Mouse (Mus musculus): ENCODE measurements at regions not wholly inside any gene's neighbourhood (a gene's known extent, or its start where the extent isn't known, plus 50 kb on each side); places are given as distances from the start of the nearest gene placed in this dataset.

DNA sequence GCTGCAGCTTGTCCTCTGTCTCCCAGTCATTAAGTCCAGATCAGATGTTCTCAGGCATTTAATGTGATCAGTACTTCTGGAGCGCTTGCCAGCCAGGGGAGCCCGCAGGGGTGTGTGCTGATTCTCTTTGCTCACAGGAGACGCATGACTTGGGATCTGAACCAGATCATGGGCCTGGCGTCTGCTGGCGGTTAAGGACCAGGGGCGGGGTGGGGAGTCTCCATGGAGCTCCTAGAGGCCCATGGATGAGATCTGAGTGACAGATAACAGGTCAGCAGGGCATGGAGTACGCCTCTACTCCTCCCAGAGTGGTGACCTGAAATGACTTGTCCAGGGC, 136.7 kb upstream of the Hdac4 start:
- TF ChIP-seq CTCF (conservative IDR thresholded peaks at IDR 0.05 in 1 of 2, IDR thresholded peaks at IDR 0.05 in 1 of 2; ENCODE audit: low read depth in 2 of 2, low read length in 2 of 2) (no peak), TCF12 (IDR thresholded peaks at IDR 0.05; ENCODE audit: low read depth, low read length) (no peak), CHD2 (IDR thresholded peaks at IDR 0.05; ENCODE audit: low read length) (no peak), POLR2AphosphoS2 (IDR thresholded peaks at IDR 0.05; ENCODE audit: low read depth, low read length) (no peak), UBTF (IDR thresholded peaks at IDR 0.05; ENCODE audit: low read depth, low read length) (no peak), MAX (IDR thresholded peaks at IDR 0.05; ENCODE audit: low read length) (no peak), POLR2A (IDR thresholded peaks at IDR 0.05; ENCODE audit: low read depth, low read length) (no peak), ZC3H11A (IDR thresholded peaks at IDR 0.05; ENCODE audit: low read depth, low read length) (no peak), PAX5 (IDR thresholded peaks at IDR 0.05; ENCODE audit: low read length) (no peak), RCOR1 (conservative IDR thresholded peaks at IDR 0.05; ENCODE audit: low read depth, low read length) (no peak), BHLHE40 (IDR thresholded peaks at IDR 0.05; ENCODE audit: low read depth, low read length) (no peak), MAFK (IDR thresholded peaks at IDR 0.05; ENCODE audit: insufficient replicate concordance, low read length) (no peak), ETS1 (conservative IDR thresholded peaks at IDR 0.05; ENCODE audit: low read depth, low read length) (no peak)

All from CH12.LX (cell line).